Mouse (Mus musculus) cortical plate, adult 2 months (tissue): ENCODE results near the gene Hsd17b6. TPM values are rescaled to one million over a fixed set of nuclear protein-coding genes. Genes with fewer than 3 reads are reported as not detected.

Experiments used
- H3K27ac ChIP-seq: fragments of 200-500 bp; 2 replicates; pipeline ENCODE4 v1.5.1; 2012; ENCODE audit warnings: low read length, control low read depth, inconsistent platforms; ENCODE audit not compliant: insufficient read depth
- H3K4me1 ChIP-seq: fragments of 200-500 bp; 2 replicates; pipeline ENCODE4 v1.6.1; 2011; ENCODE audit warnings: low read length; ENCODE audit not compliant: control insufficient read depth, insufficient read depth
- H3K4me3 ChIP-seq: fragments of 200-500 bp; 2 replicates; pipeline ENCODE4 v1.5.1; 2011; ENCODE audit warnings: mild to moderate bottlenecking, low read length, control low read depth; ENCODE audit not compliant: insufficient read depth
- CTCF ChIP-seq: fragments of 200-500 bp; IDR thresholded peaks from 2 replicates; pipeline ENCODE4 v1.5.1; 2011; ENCODE audit warnings: mild to moderate bottlenecking, control low read depth, low read length; ENCODE audit not compliant: insufficient read depth; ENCODE audit errors: extremely low read depth
- POLR2A ChIP-seq: fragments of 200-500 bp; IDR thresholded peaks from 2 replicates; pipeline ENCODE4 v1.6.1; 2011; ENCODE audit warnings: mild to moderate bottlenecking, low read length, control low read depth; ENCODE audit not compliant: insufficient read depth; ENCODE audit errors: extremely low read depth
- polyA plus RNA-seq: library from polyadenylated mRNA; depleted of rRNA; stranded (reverse); fragments of >200 nt; gene quantifications from 2 replicates; pipeline ENCODE4 v1.2.3, GENCODE M21; 2012

The Hsd17b6 gene
- polyA plus RNA-seq, 1 experiment = not detected

- Histone ChIP-seq H3K4me3 (no peak overlapping the region), H3K27ac (no peak overlapping the region), H3K4me1 (peaks cover 7% of the 10 kb centered on the region; the same call in 1 of the 2 replicates)
- TF ChIP-seq POLR2A = no peak
- TF ChIP-seq CTCF = no peak
Measured at GRCm38 (mm10) chr10:128039858-128040257, 32.4 kb upstream of the Hsd17b6 start.

DNA sequence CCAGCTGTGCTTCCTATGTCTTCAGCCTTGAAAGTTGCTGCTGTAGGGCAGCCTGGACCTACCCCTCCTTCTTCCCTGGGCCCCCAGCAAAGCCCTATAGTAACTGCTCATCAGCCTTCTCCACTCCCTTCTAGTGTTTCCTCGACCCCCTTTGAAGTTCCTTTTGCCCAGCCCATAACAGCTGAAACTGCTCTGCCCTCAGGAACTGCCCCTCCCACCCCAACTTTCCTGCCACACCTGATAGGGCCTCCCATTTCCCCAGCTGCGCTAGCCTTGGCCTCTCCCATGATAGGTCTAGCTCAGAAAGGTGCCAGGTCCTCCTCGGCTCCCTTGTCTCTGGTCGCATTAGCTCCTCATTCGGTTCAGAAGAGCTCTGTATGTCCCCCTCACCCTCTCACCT lies 31.8 kb upstream of the Hsd17b6 start:
- H3K27ac ChIP-seq = no peak overlapping the region
- peaks cover 7% of the 10 kb centered on the region; the same call in 1 of the 2 replicates for H3K4me1 ChIP-seq
- TF ChIP-seq POLR2A (no peak), CTCF (no peak)
- no peak overlapping the region for H3K4me3 ChIP-seq

DNA sequence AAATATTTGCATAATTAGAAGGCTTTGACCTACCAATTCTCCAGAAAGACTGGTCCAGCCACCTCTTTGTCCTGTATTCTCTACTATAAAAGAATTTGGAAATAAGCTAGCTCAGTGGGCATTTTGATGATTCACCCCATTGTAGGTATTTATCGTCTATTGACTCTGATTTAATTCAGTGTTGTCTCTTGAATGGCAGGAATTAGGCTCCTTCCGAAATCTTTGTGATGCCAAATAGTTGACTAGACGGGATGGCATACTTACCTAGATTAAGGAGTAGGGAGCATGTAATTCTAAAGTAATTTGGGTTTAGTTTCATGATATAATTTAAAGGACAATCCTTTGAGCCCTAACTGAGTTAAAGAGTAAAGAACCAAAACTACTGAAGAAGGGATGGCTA lies 30.5 kb upstream of the Hsd17b6 start:
- Histone ChIP-seq H3K4me3 (no peak overlapping the region), H3K4me1 (peaks cover 7% of the 10 kb centered on the region; the same call in 1 of the 2 replicates), H3K27ac (no peak overlapping the region)
- TF ChIP-seq CTCF (no peak), POLR2A (no peak)

GRCm38 (mm10) chr10:128036746-128037425 lies 29.5 kb upstream of the Hsd17b6 start:
- TF ChIP-seq POLR2A (0 out of 2 replicates have a peak, but pooled peaks have one; percentile 12), CTCF (no peak)
- peak overlapping the region; percentile 32; the same call in 1 of the 2 replicates for H3K27ac ChIP-seq
- H3K4me3 ChIP-seq = peak overlapping the region; percentile 97
- H3K4me1 ChIP-seq = peaks cover 7% of the 10 kb centered on the region; the same call in 1 of the 2 replicates

DNA sequence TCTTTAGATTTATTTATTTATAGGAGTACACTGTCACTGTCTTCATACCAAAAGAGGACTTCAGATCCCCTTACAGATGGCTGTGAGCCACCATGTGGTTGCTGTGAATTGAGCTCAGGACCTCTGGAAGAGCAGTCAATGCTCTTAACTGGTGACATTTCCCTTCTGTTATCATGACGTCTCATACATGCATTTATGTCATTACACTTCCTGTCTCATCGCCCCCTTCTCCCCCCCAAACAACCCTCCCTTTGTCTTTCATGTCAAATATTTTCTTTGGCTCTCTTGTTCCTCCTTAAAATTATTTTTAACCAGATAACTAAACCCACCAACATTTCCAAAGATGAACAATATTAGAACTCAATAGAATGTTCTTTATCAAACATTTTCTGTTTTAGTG lies 23.4 kb upstream of the Hsd17b6 start:
- Histone ChIP-seq H3K4me3 (no peak overlapping the region), H3K4me1 (no peaks in the 10 kb centered on the region; the same call in 1 of the 2 replicates), H3K27ac (no peak overlapping the region)
- TF ChIP-seq CTCF (no peak), POLR2A (no peak)

DNA sequence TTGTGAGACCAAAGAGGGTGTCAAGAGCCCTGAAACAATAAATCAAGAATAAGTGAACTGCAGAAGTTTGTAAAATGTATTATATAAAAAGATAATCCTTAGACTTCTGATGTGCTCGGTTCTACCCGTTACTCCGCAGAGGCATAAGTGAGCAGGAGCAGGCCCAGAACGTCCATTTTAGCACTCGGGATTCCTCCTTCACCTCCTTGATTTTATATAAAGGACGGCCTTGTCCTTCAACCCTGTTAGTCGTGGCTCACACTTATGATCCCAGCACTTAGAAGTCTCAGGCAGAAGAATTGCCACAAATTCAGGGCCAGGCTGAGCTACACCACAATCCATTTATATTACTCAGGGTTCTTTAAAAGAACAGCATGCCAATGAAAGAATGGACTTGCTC lies 22.5 kb upstream of the Hsd17b6 start:
- H3K4me3 ChIP-seq = no peak overlapping the region
- no peaks in the 10 kb centered on the region; the same call in 1 of the 2 replicates for H3K4me1 ChIP-seq
- no peak overlapping the region for H3K27ac ChIP-seq
- no peak for TF ChIP-seq CTCF
- no peak for TF ChIP-seq POLR2A

DNA sequence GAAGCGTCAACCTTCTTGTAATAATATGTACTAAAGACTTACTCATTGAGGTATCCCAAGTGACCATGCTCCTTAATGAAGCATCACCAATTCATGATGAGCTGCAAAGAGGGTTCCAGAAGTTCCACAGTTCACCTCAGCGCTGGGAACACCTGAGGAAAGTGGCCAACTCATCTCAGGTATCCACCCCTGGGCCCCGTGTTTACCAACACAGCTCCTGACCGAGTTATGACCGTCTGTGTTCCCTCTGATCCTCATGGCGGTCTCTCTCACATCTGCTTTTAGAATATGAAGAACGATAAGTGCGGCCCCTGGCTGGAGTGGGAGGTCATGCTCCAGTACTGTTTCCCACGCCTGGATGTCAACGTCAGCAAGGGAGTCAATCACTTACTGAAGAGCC lies 16.1 kb upstream of the Hsd17b6 start:
- TF ChIP-seq POLR2A (no peak), CTCF (no peak)
- Histone ChIP-seq H3K4me1 (no peaks in the 10 kb centered on the region), H3K27ac (no peak overlapping the region), H3K4me3 (no peak overlapping the region)

DNA sequence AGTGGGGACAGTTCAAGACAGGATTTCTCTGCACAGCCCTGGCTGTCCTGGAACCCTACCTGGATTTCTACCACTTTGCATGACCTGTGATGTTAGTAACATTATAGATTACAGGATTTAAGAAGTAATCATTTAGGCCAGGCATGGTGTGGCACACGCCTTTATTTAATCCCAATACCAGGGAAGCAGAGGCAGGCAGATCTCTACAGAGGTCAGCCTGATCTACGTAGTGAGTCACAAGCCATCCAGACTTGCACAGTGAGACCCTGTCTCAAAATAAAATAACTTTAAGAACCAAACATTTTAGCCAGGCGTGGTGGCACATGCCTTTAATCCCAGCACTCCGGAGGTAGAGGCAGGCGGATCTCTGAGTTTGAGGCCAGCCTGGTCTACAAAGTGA lies 14.8 kb upstream of the Hsd17b6 start:
- no peak for TF ChIP-seq CTCF
- no peak for TF ChIP-seq POLR2A
- no peak overlapping the region for H3K4me3 ChIP-seq
- H3K27ac ChIP-seq = no peak overlapping the region
- no peaks in the 10 kb centered on the region for H3K4me1 ChIP-seq

- H3K4me1 ChIP-seq = no peaks in the 10 kb centered on the region
- H3K4me3 ChIP-seq = peak within 1 kb of the TSS; percentile 78
- TF ChIP-seq POLR2A = no peak
- TF ChIP-seq CTCF = no peak
- H3K27ac ChIP-seq = no peak within 1 kb of the TSS
Measured at GRCm38 (mm10) chr10:128015068-128015934, 7.9 kb upstream of the Hsd17b6 start, which contains the start of gene Prim1. TSS of gene Prim1 (plus strand) at chr10:128015168.
